1 mouse cellular context compared by ENCODE assay signal in the genomic region with DNA sequence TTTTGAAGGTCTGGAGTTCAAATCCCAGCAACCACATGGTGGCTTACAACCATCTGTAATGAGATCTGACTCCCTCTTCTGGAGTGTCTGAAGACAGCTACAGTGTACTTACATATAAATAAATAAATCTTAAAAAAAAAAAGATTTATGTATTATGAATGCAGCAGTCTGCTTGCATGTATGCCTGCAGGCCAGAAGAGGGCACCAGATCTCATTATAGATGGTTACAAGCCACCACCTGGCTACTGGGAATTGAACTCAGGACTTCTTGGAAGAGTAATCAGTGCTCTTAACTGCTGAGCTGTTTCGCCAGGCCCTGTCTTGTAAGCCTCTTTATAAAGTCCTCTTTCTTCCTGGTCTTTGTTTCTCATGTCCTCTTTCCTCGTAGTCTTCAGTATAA.
A peak's percentile ranks its signal among the peaks of the same experiment; 100 is the strongest.
TF ChIP-seq lines count a peak whose summit lies in the region.

No protein-coding gene starts in this region.

TF ChIP-seq in CH12.LX, 34 proteins besides CTCF, POLR2A, EP300 and RAD21:
- peak; percentile 21; the same call in 1 of the 2 replicates for TF ChIP-seq SMC3 (IDR thresholded peaks at IDR 0.05; ENCODE audit: low read depth, low read length)
TF ChIP-seq in CH12.LX: peak in this region for 1; not testable (repeated sequence) for 33.
